Mouse (Mus musculus) midbrain, embryonic 16.5 days (tissue): Measurements from ENCODE around the gene Slc16a9. TPM values are rescaled to one million over a fixed set of nuclear protein-coding genes. Genes with fewer than 3 reads are reported as not detected.

Experiments
- ATAC-seq: fragments of 200-750 bp; cut with Nextera tagmentation; 2 replicates; pipeline ENCODE4 v1.8.0; 2017; ENCODE audit warnings: moderate TSS enrichment
- H3K27ac ChIP-seq: fragments of 300-500 bp; sonication (generic); 2 replicates; pipeline ENCODE4 v1.5.1; 2014; ENCODE audit warnings: mild to moderate bottlenecking, low read length, mixed read lengths
- H3K27me3 ChIP-seq: fragments of 300-500 bp; sonication (generic); 2 replicates; pipeline ENCODE4 v1.6.1; 2014; ENCODE audit warnings: low read depth, low read length, mixed read lengths; ENCODE audit not compliant: control insufficient read depth, insufficient read depth
- H3K36me3 ChIP-seq: fragments of 300-500 bp; sonication (generic); 2 replicates; pipeline ENCODE4 v1.6.1; 2014; ENCODE audit warnings: mild to moderate bottlenecking, low read length, moderate library complexity, mixed read lengths; ENCODE audit not compliant: control insufficient read depth, insufficient read depth
- H3K4me1 ChIP-seq: fragments of 300-500 bp; sonication (generic); 2 replicates; pipeline ENCODE4 v1.6.1; 2014; ENCODE audit warnings: mild to moderate bottlenecking, low read length, mixed read lengths; ENCODE audit not compliant: control insufficient read depth, insufficient read depth
- H3K4me2 ChIP-seq: fragments of 300-500 bp; sonication (generic); 2 replicates; pipeline ENCODE4 v1.6.1; 2014; ENCODE audit warnings: mild to moderate bottlenecking, low read length, mixed read lengths
- H3K4me3 ChIP-seq: fragments of 300-500 bp; sonication (generic); 2 replicates; pipeline ENCODE4 v1.5.1; 2014; ENCODE audit warnings: low read depth, mild to moderate bottlenecking, low read length, moderate library complexity, mixed read lengths
- H3K9ac ChIP-seq: fragments of 300-500 bp; sonication (generic); 2 replicates; pipeline ENCODE4 v1.6.1; 2014; ENCODE audit warnings: low read depth, low read length, mixed read lengths
- H3K9me3 ChIP-seq: fragments of 300-500 bp; sonication (generic); replicated peaks from 2 replicates; pipeline ENCODE4 v1.6.1; 2014; ENCODE audit warnings: mild to moderate bottlenecking, low read length, mixed read lengths; ENCODE audit not compliant: control insufficient read depth, poor library complexity, severe bottlenecking
- WGBS: fragments of 180-500 bp; shearing (Covaris S2); extraction: QIAGEN DNeasy Blood & Tissue Kit; methylation state at CpG from one replicate; pipeline ENCODE4 v1.1.7; 2014; 5-methylcytosine and 5-hydroxymethylcytosine counted together
- polyA plus RNA-seq: library from polyadenylated mRNA; unstranded; fragments of >200 nt; fragmentation: Nextera tagmentation; extraction: Ambion mirVana; gene quantifications from 2 replicates; pipeline ENCODE4 v1.2.1, GENCODE M21; 2015

The Slc16a9 gene
- polyA plus RNA-seq, 1 experiment from 2014 or later = 1.9 TPM

GRCm38 (mm10) chr10:70260904-70261303 is 16.0 kb downstream of the Slc16a9 start:
- Histone ChIP-seq H3K36me3 (no peaks in the 10 kb centered on the region), H3K9me3 (no peaks in the 10 kb centered on the region), H3K4me1 (no peaks in the 10 kb centered on the region), H3K9ac (no peak overlapping the region), H3K27ac (no peak overlapping the region), H3K27me3 (no peaks in the 10 kb centered on the region), H3K4me3 (no peak overlapping the region), H3K4me2 (no peak overlapping the region)
- 42% methylated on average over 4 of the region's 4 CpGs for WGBS
- ATAC-seq = no peak

GRCm38 (mm10) chr10:70262051-70262450 is 17.2 kb downstream of the Slc16a9 start:
- no peak overlapping the region for H3K4me2 ChIP-seq
- no peak overlapping the region for H3K27ac ChIP-seq
- WGBS = 86% methylated on average over 3 of the region's 3 CpGs
- no peaks in the 10 kb centered on the region for H3K36me3 ChIP-seq
- H3K27me3 ChIP-seq = no peaks in the 10 kb centered on the region
- no peak for ATAC-seq
- no peaks in the 10 kb centered on the region for H3K9me3 ChIP-seq
- H3K4me1 ChIP-seq = no peaks in the 10 kb centered on the region
- no peak overlapping the region for H3K9ac ChIP-seq
- no peak overlapping the region for H3K4me3 ChIP-seq

GRCm38 (mm10) chr10:70263681-70264189 is 18.8 kb downstream of the Slc16a9 start:
- no peak for ATAC-seq
- 42% methylated on average over 4 of the region's 4 CpGs for WGBS
- Histone ChIP-seq H3K27me3 (no peaks in the 10 kb centered on the region), H3K36me3 (no peaks in the 10 kb centered on the region), H3K9me3 (no peaks in the 10 kb centered on the region), H3K9ac (no peak overlapping the region), H3K4me3 (no peak overlapping the region), H3K4me1 (no peaks in the 10 kb centered on the region), H3K4me2 (no peak overlapping the region), H3K27ac (no peak overlapping the region)

DNA sequence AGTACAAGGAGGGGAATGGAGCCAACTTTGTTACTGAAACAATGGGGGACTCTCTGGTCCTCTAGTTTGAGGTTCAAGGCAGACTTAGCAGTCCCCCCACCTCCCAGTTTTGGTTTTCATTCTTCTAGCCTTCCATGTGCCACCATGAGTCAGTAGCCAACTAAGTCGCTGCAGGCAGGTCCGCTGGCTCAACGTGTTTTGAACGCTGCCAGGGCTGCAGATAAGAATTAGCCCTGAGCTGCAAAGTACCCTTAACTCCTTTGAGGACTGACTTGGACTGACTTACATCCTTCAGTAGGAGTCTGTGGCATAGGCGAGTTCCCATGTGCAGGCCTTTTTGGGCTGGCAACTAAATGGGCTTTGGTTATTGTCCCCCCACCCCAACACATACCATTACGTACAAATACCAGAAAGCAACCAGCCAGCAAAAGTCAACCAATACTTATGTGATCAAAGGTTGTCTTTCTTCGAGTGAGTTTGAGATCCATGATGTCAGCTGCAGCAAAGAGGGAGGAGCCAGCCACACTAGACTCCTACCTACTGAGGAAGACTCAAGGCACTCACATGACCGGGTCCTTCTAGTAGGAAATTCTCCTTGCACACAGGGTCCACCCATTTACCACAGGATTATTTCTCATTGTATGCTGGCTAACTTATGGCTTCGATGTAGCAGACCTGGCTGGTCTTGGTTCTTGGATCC is 19.6 kb downstream of the Slc16a9 start:
- 86% methylated on average over 9 of the region's 9 CpGs for WGBS

DNA sequence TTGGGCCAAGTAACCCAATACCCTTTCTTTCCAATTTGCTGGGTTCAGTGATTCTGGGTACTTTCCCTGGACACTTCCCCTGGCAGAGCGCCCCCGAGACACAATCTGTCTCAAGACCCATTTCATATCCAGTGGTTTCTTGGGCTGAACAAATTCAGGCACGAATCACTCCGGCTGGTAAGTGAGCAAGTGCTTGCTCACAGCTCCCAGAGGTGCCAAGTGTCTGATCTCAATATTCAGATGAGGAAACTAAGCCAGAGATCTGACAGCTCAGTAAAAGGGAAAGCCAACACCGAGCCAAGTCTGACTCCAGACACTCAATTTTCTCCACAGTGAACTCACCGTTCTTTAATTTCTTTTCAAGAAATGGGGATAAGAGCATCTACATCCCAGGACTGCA is 21.6 kb downstream of the Slc16a9 start:
- H3K4me3 ChIP-seq = no peak overlapping the region
- H3K27me3 ChIP-seq = no peaks in the 10 kb centered on the region
- H3K27ac ChIP-seq = no peak overlapping the region
- no peaks in the 10 kb centered on the region for H3K36me3 ChIP-seq
- no peaks in the 10 kb centered on the region for H3K4me1 ChIP-seq
- 81% methylated on average over 6 of the region's 6 CpGs for WGBS
- H3K9ac ChIP-seq = no peak overlapping the region
- ATAC-seq = no peak
- H3K9me3 ChIP-seq = no peaks in the 10 kb centered on the region
- no peak overlapping the region for H3K4me2 ChIP-seq

More for the DNA sequence above, 19.6 kb downstream of the Slc16a9 start:
- Histone ChIP-seq H3K9ac (no peak overlapping the region), H3K4me3 (no peak overlapping the region), H3K27ac (no peak overlapping the region), H3K27me3 (no peaks in the 10 kb centered on the region), H3K4me1 (no peaks in the 10 kb centered on the region), H3K9me3 (no peaks in the 10 kb centered on the region), H3K36me3 (no peaks in the 10 kb centered on the region), H3K4me2 (no peak overlapping the region)
- no peak for ATAC-seq

- no peaks in the 10 kb centered on the region for H3K4me1 ChIP-seq
- H3K27ac ChIP-seq = no peak overlapping the region
- ATAC-seq = no peak
- no peaks in the 10 kb centered on the region for H3K36me3 ChIP-seq
- H3K4me2 ChIP-seq = no peak overlapping the region
- no peaks in the 10 kb centered on the region for H3K27me3 ChIP-seq
- WGBS = 74% methylated on average over 23 of the region's 23 CpGs
- no peak overlapping the region for H3K4me3 ChIP-seq
- H3K9ac ChIP-seq = no peak overlapping the region
- no peaks in the 10 kb centered on the region for H3K9me3 ChIP-seq
Measured at GRCm38 (mm10) chr10:70268581-70269446, 23.9 kb downstream of the Slc16a9 start.

DNA sequence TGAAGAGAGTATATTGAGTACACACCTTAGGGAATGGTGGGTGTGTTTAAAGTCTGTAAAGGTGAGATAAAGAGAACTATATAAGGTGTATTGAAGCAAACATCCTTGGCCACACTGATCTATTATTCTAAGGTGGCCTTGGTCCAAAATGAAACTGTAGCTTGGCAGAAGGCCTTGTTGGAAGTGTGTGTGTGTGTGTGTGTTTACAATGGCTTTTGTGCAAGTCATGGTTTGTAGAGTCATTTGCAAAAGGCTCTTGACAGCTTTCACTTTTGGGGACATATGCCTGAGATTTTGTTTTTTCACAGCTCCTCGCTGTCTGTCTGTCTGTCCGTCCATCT is 24.5 kb downstream of the Slc16a9 start:
- no peak overlapping the region for H3K9ac ChIP-seq
- H3K4me1 ChIP-seq = no peaks in the 10 kb centered on the region
- H3K4me2 ChIP-seq = no peak overlapping the region
- no peaks in the 10 kb centered on the region for H3K36me3 ChIP-seq
- H3K4me3 ChIP-seq = no peak overlapping the region
- ATAC-seq = no peak
- WGBS = 97% methylated on average over 2 of the region's 2 CpGs
- H3K27ac ChIP-seq = no peak overlapping the region
- no peaks in the 10 kb centered on the region for H3K27me3 ChIP-seq
- H3K9me3 ChIP-seq = no peaks in the 10 kb centered on the region

GRCm38 (mm10) chr10:70276678-70277077 is 31.8 kb downstream of the Slc16a9 start:
- no peak overlapping the region for H3K27ac ChIP-seq
- no peak overlapping the region for H3K4me2 ChIP-seq
- WGBS = 76% methylated on average over 1 of the region's 1 CpGs
- H3K9me3 ChIP-seq = no peaks in the 10 kb centered on the region
- H3K27me3 ChIP-seq = no peaks in the 10 kb centered on the region
- H3K36me3 ChIP-seq = no peaks in the 10 kb centered on the region
- no peaks in the 10 kb centered on the region for H3K4me1 ChIP-seq
- no peak overlapping the region for H3K4me3 ChIP-seq
- no peak overlapping the region for H3K9ac ChIP-seq
- ATAC-seq = no peak

DNA sequence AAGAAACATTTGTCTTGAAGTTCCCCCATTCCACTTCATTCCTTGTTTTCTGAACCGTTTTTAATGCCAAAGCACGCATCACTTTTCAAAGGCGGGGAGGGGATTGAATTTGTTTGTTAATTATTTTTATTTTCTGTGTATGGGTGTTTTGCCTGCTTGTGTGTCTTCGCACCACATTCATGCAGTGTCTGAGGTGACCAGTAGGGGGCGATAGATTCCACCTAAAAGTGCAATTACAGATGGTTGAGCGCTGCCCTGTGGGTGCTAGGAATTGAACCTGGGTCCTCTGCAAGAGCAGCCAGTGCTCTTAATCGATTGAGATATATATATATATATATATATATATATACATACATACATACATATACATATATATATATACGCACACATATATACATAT is 34.4 kb downstream of the Slc16a9 start:
- H3K4me2 ChIP-seq = no peak overlapping the region
- H3K27ac ChIP-seq = no peak overlapping the region
- H3K27me3 ChIP-seq = no peaks in the 10 kb centered on the region
- H3K4me3 ChIP-seq = no peak overlapping the region
- no peaks in the 10 kb centered on the region for H3K36me3 ChIP-seq
- ATAC-seq = no peak
- no peaks in the 10 kb centered on the region for H3K9me3 ChIP-seq
- no peaks in the 10 kb centered on the region for H3K4me1 ChIP-seq
- WGBS = 78% methylated on average over 8 of the region's 8 CpGs
- no peak overlapping the region for H3K9ac ChIP-seq
